Mouse (Mus musculus) E14TG2a.4 (cell line): ENCODE data around the gene Lmo7.

ENCODE experiments used
- CTCF ChIP-seq: conservative IDR thresholded peaks from 2 replicates; pipeline ENCODE4 v1.5.1; 2014; ENCODE audit warnings: low read length
- NANOG ChIP-seq: IDR thresholded peaks from 2 replicates; pipeline ENCODE4 v1.6.1; 2014; ENCODE audit warnings: borderline replicate concordance, low read length, mixed read lengths
- POU5F1 ChIP-seq: IDR thresholded peaks from 2 replicates; pipeline ENCODE4 v1.6.1; 2014; ENCODE audit warnings: low read length, borderline replicate concordance

- TF ChIP-seq CTCF (no peak), NANOG (no peak), POU5F1 (no peak)
Observed at GRCm38 (mm10) chr14:101869145-101869544, 139.4 kb downstream of the Lmo7 start.
